Mouse (Mus musculus): ENCODE data around the gene Lhfp.

DNA sequence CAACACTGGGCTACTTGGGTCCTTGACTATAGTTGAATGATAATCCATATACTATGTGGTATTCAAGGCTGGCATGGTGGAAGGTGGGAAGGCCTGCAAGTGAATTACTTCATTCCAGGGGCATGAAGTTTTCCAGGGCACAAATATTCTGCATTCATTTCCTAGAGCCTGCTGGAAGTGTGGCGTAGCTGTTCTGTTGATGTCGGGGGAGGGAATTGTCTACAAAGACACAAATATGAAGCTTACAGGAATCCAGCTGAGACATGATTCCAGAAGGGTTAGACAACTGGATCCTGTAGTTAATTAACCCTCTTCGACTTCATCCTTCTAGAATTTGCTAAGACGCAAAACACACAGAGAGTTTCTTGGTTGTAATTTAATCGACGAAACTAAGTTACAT is 60.4 kb downstream of the Lhfp start:
- TF ChIP-seq USF1 (IDR thresholded peaks at IDR 0.05; ENCODE audit: low read depth), result no peak
- TF ChIP-seq MYOG (IDR thresholded peaks at IDR 0.05; ENCODE audit: control insufficient read depth in 1 of 3, insufficient read depth in 1 of 3, insufficient read length in 2 of 3, low read depth in 2 of 3), result no peak
- no peak for TF ChIP-seq POLR2A (IDR thresholded peaks at IDR 0.05; ENCODE audit: insufficient read length, low read depth)
- no peak for TF ChIP-seq TCF3 (IDR thresholded peaks at IDR 0.05; ENCODE audit: insufficient read length, low read depth)
- TF ChIP-seq TCF12 (IDR thresholded peaks at IDR 0.05; ENCODE audit: insufficient read depth, poor library complexity, severe bottlenecking), result no peak
- TF ChIP-seq MYOD1 (IDR thresholded peaks at IDR 0.05; ENCODE audit: control insufficient read depth in 1 of 3, insufficient read length in 2 of 3, low read depth in 2 of 3), result no peak
- TF ChIP-seq CEBPB (IDR thresholded peaks at IDR 0.05; ENCODE audit: insufficient read depth, poor library complexity, severe bottlenecking), result no peak

Measured in myocyte (in vitro differentiated cells).